Mouse (Mus musculus): Measurements from ENCODE around the gene Lrrn4. TPM values are rescaled to one million over a fixed set of nuclear protein-coding genes. Genes with fewer than 3 reads are reported as not detected.

Lrrn4 gene
- polyA plus RNA-seq (2014; fragmentation: Illumina TruSeq; extraction: RNeasy Lipid Tissue Mini Kit (QIAGEN cat#74804); ENCODE audit: low read depth, low replicate concordance): 0.79 TPM

DNA sequence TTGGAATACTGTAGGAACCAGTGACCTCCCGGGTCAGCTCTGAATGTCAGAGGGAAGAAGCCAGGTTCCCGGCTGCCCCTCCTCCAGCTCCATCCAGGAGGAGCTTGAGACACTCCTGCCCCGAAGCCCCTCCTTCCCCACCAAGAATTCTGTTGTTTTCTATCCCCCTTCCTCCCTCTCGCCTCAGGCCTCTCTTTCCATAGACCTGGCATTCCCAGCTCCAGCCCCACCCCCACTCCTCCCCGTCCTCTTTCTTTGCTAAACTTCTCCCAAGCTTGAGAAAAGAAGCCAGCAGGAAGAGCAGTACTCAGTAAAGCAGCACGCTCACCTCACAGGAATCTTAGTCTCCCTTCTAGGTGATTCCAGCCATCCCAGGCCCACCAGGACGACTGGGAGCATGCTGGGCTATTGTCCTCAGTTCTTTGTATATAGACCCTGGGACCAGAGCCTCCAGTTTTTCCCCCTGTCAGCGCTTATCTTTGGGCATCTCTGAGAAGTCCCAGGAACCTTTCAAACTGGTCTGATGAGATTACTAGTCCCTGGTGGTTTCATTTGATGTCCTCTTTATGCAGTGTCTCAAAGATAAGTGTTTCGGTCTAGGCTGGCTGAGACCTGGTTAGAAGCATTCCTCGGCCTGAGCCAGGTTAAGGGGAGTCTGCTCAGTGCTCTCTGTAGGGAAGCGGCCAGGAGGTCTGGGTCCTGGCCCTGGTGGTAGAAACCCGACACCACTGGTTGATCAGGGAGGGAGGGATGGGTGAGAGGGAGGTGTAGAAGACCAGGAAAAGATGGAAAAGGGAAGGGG lies at the start of gene Lrrn4:
Lrrn4 (minus strand) TSS at position 48 of the 802 bp plus-strand sequence.

DNA sequence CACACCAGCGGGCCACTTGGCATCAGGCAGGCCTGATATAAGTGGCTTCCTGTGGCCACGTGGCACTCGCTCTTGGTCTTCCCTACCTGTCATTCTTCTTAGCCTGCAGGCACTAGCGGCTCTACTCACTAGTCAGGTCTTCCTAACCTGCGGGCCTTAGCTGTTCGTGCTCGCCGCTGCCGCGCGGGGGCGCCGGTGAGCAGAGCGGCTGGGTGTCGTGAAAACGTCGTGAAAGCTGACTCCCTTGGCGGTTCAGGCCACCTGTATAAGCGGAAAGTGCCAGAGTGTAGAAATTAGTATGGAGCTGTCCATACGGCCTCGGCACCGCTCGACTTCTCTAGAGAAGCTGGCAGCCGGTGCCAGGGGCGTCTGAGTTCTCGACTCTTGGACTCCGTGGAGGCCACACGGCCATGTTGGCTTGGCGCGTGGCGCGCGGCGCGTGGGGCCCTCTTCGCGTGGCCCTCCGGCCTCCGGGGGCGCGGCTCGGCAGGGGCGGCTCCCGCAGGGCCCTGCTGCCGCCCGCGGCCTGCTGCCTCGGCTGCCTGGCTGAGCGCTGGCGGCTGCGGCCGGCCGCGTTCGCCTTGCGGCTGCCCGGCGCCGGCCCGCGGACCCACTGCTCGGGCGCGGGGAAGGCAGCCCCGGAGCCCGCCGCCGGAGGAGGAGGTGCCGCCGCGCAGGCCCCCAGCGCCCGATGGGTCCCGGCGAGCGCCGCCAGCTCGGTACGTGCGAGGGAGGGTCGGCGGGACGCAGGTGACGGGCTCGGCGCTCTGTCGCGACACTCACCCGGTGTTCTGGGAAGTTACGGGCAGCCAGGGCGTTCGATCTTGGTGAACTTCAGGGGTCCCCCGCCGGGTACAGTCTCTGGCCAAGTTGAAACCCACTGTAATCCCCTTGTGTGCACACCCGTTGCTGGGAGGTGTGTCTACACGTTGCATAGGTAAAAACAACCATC lies 34.0 kb downstream of the Lrrn4 start, which contains the start of gene Crls1:
Crls1 (plus strand) TSS at position 260 of the 952 bp plus-strand sequence.

Other genes starting within 250 kb of the Lrrn4 start
- 2.6 TPM for gene Shld1, start 194.0 kb downstream of the Lrrn4 start, polyA plus RNA-seq (2014; fragmentation: Illumina TruSeq; extraction: RNeasy Lipid Tissue Mini Kit (QIAGEN cat#74804); ENCODE audit: low read depth, low replicate concordance)
- gene Chgb, start 99.6 kb downstream of the Lrrn4 start, polyA plus RNA-seq (2014; fragmentation: Illumina TruSeq; extraction: RNeasy Lipid Tissue Mini Kit (QIAGEN cat#74804); ENCODE audit: low read depth, low replicate concordance): not detected
- 19.2 TPM for gene Trmt6, start 64.8 kb downstream of the Lrrn4 start, polyA plus RNA-seq (2014; fragmentation: Illumina TruSeq; extraction: RNeasy Lipid Tissue Mini Kit (QIAGEN cat#74804); ENCODE audit: low read depth, low replicate concordance)
- gene Mcm8, start 64.8 kb downstream of the Lrrn4 start, polyA plus RNA-seq (2014; fragmentation: Illumina TruSeq; extraction: RNeasy Lipid Tissue Mini Kit (QIAGEN cat#74804); ENCODE audit: low read depth, low replicate concordance): 1.9 TPM
- gene Crls1, start 34.2 kb downstream of the Lrrn4 start, polyA plus RNA-seq (2014; fragmentation: Illumina TruSeq; extraction: RNeasy Lipid Tissue Mini Kit (QIAGEN cat#74804); ENCODE audit: low read depth, low replicate concordance): 187 TPM
- gene Fermt1, start 65.0 kb upstream of the Lrrn4 start, polyA plus RNA-seq (2014; fragmentation: Illumina TruSeq; extraction: RNeasy Lipid Tissue Mini Kit (QIAGEN cat#74804); ENCODE audit: low read depth, low replicate concordance): 0.34 TPM